Mouse (Mus musculus) thymus, adult 2 months (tissue): ENCODE measurements around the gene Pcgf6. TPM values are rescaled to one million over a fixed set of nuclear protein-coding genes. Genes with fewer than 3 reads are reported as not detected.

Source experiments
- DNase-seq: peaks from one replicate; pipeline ENCODE4 v3.0.0; 2021
- H3K27ac ChIP-seq: fragments of 200-500 bp; 2 replicates; pipeline ENCODE4 v1.5.1; 2012; ENCODE audit warnings: low read length, control low read depth; ENCODE audit not compliant: control insufficient read depth, insufficient read depth
- H3K27me3 ChIP-seq: fragments of 200-500 bp; 2 replicates; pipeline ENCODE4 v1.6.1; 2012; ENCODE audit warnings: mild to moderate bottlenecking, low read length, moderate library complexity, mixed read lengths; ENCODE audit not compliant: control insufficient read depth, insufficient read depth
- H3K36me3 ChIP-seq: fragments of 200-500 bp; 2 replicates; pipeline ENCODE4 v1.6.1; 2012; ENCODE audit warnings: mild to moderate bottlenecking, low read length, moderate library complexity; ENCODE audit not compliant: control insufficient read depth, insufficient read depth
- H3K4me1 ChIP-seq: fragments of 200-500 bp; replicated peaks from 2 replicates; pipeline ENCODE4 v1.6.1; 2012; ENCODE audit warnings: low read length; ENCODE audit not compliant: control insufficient read depth, insufficient read depth
- H3K4me3 ChIP-seq: fragments of 200-500 bp; 2 replicates; pipeline ENCODE4 v1.5.1; 2012; ENCODE audit warnings: mild to moderate bottlenecking, low read length, control low read depth, moderate library complexity; ENCODE audit not compliant: control insufficient read depth, insufficient read depth
- CTCF ChIP-seq: fragments of 200-500 bp; IDR thresholded peaks from 2 replicates; pipeline ENCODE4 v1.5.1; 2012; ENCODE audit warnings: mild to moderate bottlenecking, control low read depth, low read length, moderate library complexity, borderline replicate concordance; ENCODE audit not compliant: control insufficient read depth, poor library complexity, insufficient read depth; ENCODE audit errors: extremely low read depth
- POLR2A ChIP-seq: fragments of 200-500 bp; IDR thresholded peaks from 2 replicates; pipeline ENCODE4 v1.6.1; 2012; ENCODE audit warnings: mild to moderate bottlenecking, low read length, control low read depth, moderate library complexity; ENCODE audit not compliant: control insufficient read depth, poor library complexity, insufficient read depth; ENCODE audit errors: extremely low read depth
- WGBS: fragments of 180-500 bp; shearing (Covaris S2); methylation state at CpG from one replicate; pipeline ENCODE4 v1.1.7; 2018; 5-methylcytosine and 5-hydroxymethylcytosine counted together
- polyA plus RNA-seq: library from polyadenylated mRNA; depleted of rRNA; stranded (reverse); fragments of >200 nt; gene quantifications from 2 replicates; pipeline ENCODE4 v1.2.3, GENCODE M21; 2012

Pcgf6 gene
- polyA plus RNA-seq, 1 experiment, result 13.9 TPM

- Histone ChIP-seq H3K4me3 (no peak overlapping the region), H3K36me3 (no peaks in the 10 kb centered on the region), H3K4me1 (peaks cover 19% of the 10 kb centered on the region), H3K27me3 (peaks cover 4% of the 10 kb centered on the region; the same call in 1 of the 2 replicates), H3K27ac (no peak overlapping the region)
- TF ChIP-seq POLR2A (no peak), CTCF (no peak)
- no peak for DNase-seq
- 11% methylated on average over 11 of the region's 11 CpGs for WGBS
Observed at GRCm38 (mm10) chr19:47014159-47014446, 36.6 kb downstream of the Pcgf6 start.

DNA sequence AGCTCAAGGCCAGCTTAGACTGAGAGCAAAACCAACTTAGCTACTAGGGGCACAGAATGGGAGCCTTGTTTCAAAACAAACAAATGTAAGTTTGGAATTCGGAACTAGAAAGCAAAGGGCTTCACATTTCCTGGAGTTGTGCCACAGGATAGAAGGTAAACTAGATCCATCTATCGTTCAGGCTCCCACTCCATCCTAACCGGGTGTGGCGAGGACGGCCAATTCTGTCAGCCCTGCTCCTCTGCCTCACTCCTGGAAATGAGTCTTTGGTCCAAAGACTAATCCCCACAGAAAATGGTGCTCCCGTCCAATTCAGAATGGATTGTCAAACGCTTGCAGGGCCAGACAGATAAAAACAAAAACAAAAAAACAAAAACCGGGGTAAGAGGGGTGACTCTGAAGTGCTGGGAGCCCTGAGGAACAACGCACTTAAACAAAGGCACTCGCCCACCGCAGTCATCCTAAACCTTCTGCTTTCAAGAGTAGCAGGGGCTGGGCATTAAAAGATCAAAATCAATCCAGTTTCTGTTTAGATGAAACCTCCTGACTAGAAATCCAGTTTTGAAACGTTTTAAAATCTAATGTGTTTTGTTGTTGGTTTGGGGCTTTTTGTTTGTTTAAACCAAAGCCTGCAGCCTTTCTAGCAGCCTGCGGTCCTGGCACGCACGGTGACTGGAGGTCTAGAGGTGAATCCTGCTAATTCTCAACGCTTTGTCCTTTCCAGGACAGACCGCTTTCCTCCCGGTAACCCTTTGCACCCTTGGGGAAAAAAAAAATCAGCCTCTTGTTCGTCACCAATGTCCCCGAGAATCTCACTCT, 37.2 kb downstream of the Pcgf6 start:
- Histone ChIP-seq H3K27me3 (peaks cover 4% of the 10 kb centered on the region; the same call in 1 of the 2 replicates), H3K4me1 (peaks cover 19% of the 10 kb centered on the region), H3K4me3 (no peak overlapping the region), H3K36me3 (no peaks in the 10 kb centered on the region), H3K27ac (no peak overlapping the region)
- TF ChIP-seq CTCF, result no peak
- no peak for TF ChIP-seq POLR2A
- no peak for DNase-seq
- 29% methylated on average over 20 of the region's 20 CpGs for WGBS

- H3K27me3 ChIP-seq, result peaks cover 4% of the 10 kb centered on the region; the same call in 1 of the 2 replicates
- H3K4me3 ChIP-seq, result no peak overlapping the region
- no peak for DNase-seq
- no peaks in the 10 kb centered on the region for H3K36me3 ChIP-seq
- peaks cover 19% of the 10 kb centered on the region for H3K4me1 ChIP-seq
- TF ChIP-seq CTCF (no peak), POLR2A (no peak)
- 93% methylated on average over 15 of the region's 15 CpGs for WGBS
- H3K27ac ChIP-seq, result no peak overlapping the region
Observed at GRCm38 (mm10) chr19:47012521-47013130, 38.1 kb downstream of the Pcgf6 start.

DNA sequence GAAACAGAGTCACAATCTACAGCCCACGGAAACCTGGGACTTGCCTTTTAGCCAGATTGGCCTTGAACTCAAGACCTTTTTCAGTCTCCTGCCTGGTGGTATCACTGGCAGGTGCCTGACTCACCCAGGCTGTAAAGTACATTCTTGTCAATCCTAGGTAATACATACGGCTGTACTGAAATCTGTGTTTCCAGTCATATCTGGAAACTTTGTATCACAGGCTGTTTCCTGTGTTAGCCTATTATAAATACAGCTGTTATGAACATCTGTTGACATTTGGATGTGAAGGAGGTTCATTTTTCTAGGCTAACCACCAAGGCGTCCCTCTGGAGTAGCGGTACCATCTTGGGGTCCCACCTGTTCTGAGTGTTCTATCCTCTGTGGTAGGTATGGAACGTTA, 40.8 kb downstream of the Pcgf6 start:
- 88% methylated on average over 5 of the region's 5 CpGs for WGBS
- no peak for DNase-seq
- Histone ChIP-seq H3K4me3 (no peak overlapping the region), H3K36me3 (no peaks in the 10 kb centered on the region), H3K27ac (no peak overlapping the region), H3K27me3 (peaks cover 4% of the 10 kb centered on the region; the same call in 1 of the 2 replicates), H3K4me1 (peaks cover 9% of the 10 kb centered on the region)
- no peak for TF ChIP-seq POLR2A
- TF ChIP-seq CTCF, result no peak

DNA sequence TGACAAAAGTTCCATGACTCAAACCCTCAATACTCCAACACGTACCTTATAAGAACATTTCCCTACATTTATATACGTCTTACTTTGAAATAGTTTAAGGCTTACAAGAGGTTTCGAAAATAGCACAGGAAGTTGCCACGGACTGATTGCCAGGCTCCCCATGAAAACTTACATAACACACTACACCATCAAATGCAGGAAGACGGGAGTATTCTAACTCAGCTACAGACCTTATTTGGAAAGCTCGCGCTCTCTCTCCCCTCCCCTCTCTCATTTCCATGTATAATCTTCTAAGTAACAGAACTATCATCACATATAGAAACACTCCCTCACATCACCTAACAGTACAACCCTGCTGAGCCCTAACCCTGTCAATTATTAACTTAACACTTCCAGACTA, 41.3 kb downstream of the Pcgf6 start:
- DNase-seq, result no peak
- Histone ChIP-seq H3K4me3 (no peak overlapping the region), H3K27ac (no peak overlapping the region), H3K27me3 (peaks cover 4% of the 10 kb centered on the region; the same call in 1 of the 2 replicates), H3K4me1 (peaks cover 4% of the 10 kb centered on the region; the same call in 1 of the 2 replicates), H3K36me3 (no peaks in the 10 kb centered on the region)
- TF ChIP-seq CTCF (no peak), POLR2A (no peak)
- 68% methylated on average over 7 of the region's 7 CpGs for WGBS

GRCm38 (mm10) chr19:47006321-47006720, 44.4 kb downstream of the Pcgf6 start:
- DNase-seq, result peak; percentile 24
- TF ChIP-seq POLR2A, result no peak
- no peak for TF ChIP-seq CTCF
- H3K4me1 ChIP-seq, result no peaks in the 10 kb centered on the region
- no peak overlapping the region for H3K27ac ChIP-seq
- H3K36me3 ChIP-seq, result no peaks in the 10 kb centered on the region
- no peak overlapping the region for H3K4me3 ChIP-seq
- no peaks in the 10 kb centered on the region for H3K27me3 ChIP-seq
- 13% methylated on average over 4 of the region's 4 CpGs for WGBS

DNA sequence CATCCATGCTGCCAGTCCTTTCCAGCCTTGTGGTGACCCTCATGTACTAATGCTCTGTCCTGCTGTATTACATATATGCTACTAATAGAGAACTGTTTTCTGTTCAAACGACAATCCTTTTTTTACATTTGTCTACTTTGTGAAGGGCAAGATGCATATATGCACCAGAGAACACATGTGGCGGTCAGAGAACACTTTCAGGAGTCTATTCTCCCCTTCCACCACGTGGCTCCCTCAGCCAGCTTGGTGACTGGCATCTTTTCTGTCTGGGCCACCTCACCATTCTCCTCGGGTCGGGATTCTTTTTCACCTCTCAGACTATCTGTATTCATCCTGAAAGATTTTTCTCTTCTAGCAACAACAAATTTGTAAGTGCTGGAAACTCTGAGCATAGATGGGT, 44.8 kb downstream of the Pcgf6 start:
- H3K27ac ChIP-seq, result no peak overlapping the region
- TF ChIP-seq CTCF (no peak), POLR2A (no peak)
- no peak for DNase-seq
- no peaks in the 10 kb centered on the region for H3K4me1 ChIP-seq
- no peaks in the 10 kb centered on the region for H3K36me3 ChIP-seq
- WGBS, result 66% methylated on average over 5 of the region's 5 CpGs
- H3K27me3 ChIP-seq, result no peaks in the 10 kb centered on the region
- H3K4me3 ChIP-seq, result no peak overlapping the region
